Comparison of ENCODE assay signal across 17 mouse cellular contexts in genomic region chr6:71736101-71736500, GRCm38 (mm10). TPM values are rescaled to one million over a fixed set of nuclear protein-coding genes. Genes with fewer than 3 reads are reported as not detected.
DNase-seq lines count a peak whose midpoint lies in the region; ATAC-seq and TF ChIP-seq lines count a peak whose summit lies in the region.
"Had no signal": no experiment of that assay in that cellular context is flagged by ENCODE, and none has a peak within 500 bp of the region (broad histone marks: within the 10 kb centered on the region; RNA-seq: fewer than 3 reads in every experiment).

No protein-coding gene starts in this region.

- no peak overlapping the region for H3K4me3 ChIP-seq in gastrocnemius, adult 2 months
- no peak overlapping the region for H3K4me3 ChIP-seq in kidney, embryonic 15.5 days (replicated peaks)
- H3K4me3 ChIP-seq in midbrain, embryonic 11.5 days (ENCODE audit: low read depth, low read length), result no peak overlapping the region
- H3K4me3 ChIP-seq in midbrain, embryonic 13.5 days (replicated peaks), result no peak overlapping the region
- H3K4me3 ChIP-seq: forebrain, embryonic 15.5 days; intestine, embryonic 15.5 days; left cerebral cortex, adult 2 months; limb, embryonic 12.5 days had no signal

- H3K27me3 ChIP-seq in kidney, embryonic 15.5 days, result no peaks in the 10 kb centered on the region
- no peaks in the 10 kb centered on the region for H3K27me3 ChIP-seq in midbrain, embryonic 11.5 days (ENCODE audit: control insufficient read depth, insufficient read depth, low read length)
- no peaks in the 10 kb centered on the region for H3K27me3 ChIP-seq in midbrain, embryonic 13.5 days
- H3K27me3 ChIP-seq: forebrain, embryonic 15.5 days; intestine, embryonic 15.5 days; limb, embryonic 12.5 days had no signal

- no peak for DNase-seq in gastrocnemius, adult 2 months
- DNase-seq in gastrocnemius, postnatal 25 days, result no peak
- DNase-seq in kidney, adult 8-10 months, result no peak
- DNase-seq in midbrain, embryonic 11.5 days (ENCODE audit: low spot score, missing footprints), result peak; percentile 67
- DNase-seq in cerebellum, postnatal 25 days, result no peak
- DNase-seq: cerebellum, adult 11 months; heart, adult 11 months; thymus, adult 18-20 months had no signal

- no peaks in the 10 kb centered on the region for H3K36me3 ChIP-seq in kidney, embryonic 15.5 days
- H3K36me3 ChIP-seq in midbrain, embryonic 11.5 days (ENCODE audit: control insufficient read depth, insufficient read depth, low read length), result no peaks in the 10 kb centered on the region
- H3K36me3 ChIP-seq in midbrain, embryonic 13.5 days, result no peaks in the 10 kb centered on the region
- H3K36me3 ChIP-seq: forebrain, embryonic 15.5 days; intestine, embryonic 15.5 days; limb, embryonic 12.5 days had no signal

- H3K4me2 ChIP-seq in kidney, embryonic 15.5 days, result no peak overlapping the region
- no peak overlapping the region for H3K4me2 ChIP-seq in midbrain, embryonic 11.5 days
- no peak overlapping the region for H3K4me2 ChIP-seq in midbrain, embryonic 13.5 days (replicated peaks)
- H3K4me2 ChIP-seq: forebrain, embryonic 15.5 days; hindbrain, embryonic 14.5 days; intestine, embryonic 15.5 days; limb, embryonic 12.5 days; lung, embryonic 14.5 days had no signal

- H3K4me1 ChIP-seq in kidney, embryonic 15.5 days, result peaks cover 19% of the 10 kb centered on the region
- peaks cover 6% of the 10 kb centered on the region; the same call in 1 of the 2 replicates for H3K4me1 ChIP-seq in midbrain, embryonic 11.5 days (ENCODE audit: control insufficient read depth, insufficient read depth, low read length)
- H3K4me1 ChIP-seq in midbrain, embryonic 13.5 days (replicated peaks), result peaks cover 34% of the 10 kb centered on the region

- intact Hi-C loops in gastrocnemius, adult 2 months (cut with DNase I), result no loop called here

- no peak for TF ChIP-seq CTCF in gastrocnemius, adult 2 months (IDR thresholded peaks at IDR 0.05)

- peak overlapping the region; percentile 72 for H3K27ac ChIP-seq in gastrocnemius, adult 2 months
- peak overlapping the region; percentile 34 for H3K27ac ChIP-seq in kidney, embryonic 15.5 days
- H3K27ac ChIP-seq in midbrain, embryonic 11.5 days (ENCODE audit: low read depth, low read length), result no peak overlapping the region
- no peak overlapping the region for H3K27ac ChIP-seq in midbrain, embryonic 13.5 days
- H3K27ac ChIP-seq: forebrain, embryonic 15.5 days; hindbrain, embryonic 14.5 days; intestine, embryonic 15.5 days; limb, embryonic 12.5 days had no signal

- ATAC-seq in kidney, embryonic 15.5 days (replicated peaks; ENCODE audit: low FRiP score), result no peak
- no peak for ATAC-seq in midbrain, embryonic 11.5 days (ENCODE audit: low FRiP score)
- ATAC-seq in midbrain, embryonic 13.5 days, result no peak
- peak; percentile 53 for ATAC-seq in megakaryocyte progenitor cell, adult 5-6 weeks (replicated peaks; ENCODE audit: poor library complexity)
- ATAC-seq: forebrain, embryonic 15.5 days had no signal

- no peaks in the 10 kb centered on the region for H3K9me3 ChIP-seq in kidney, embryonic 15.5 days (replicated peaks)
- no peaks in the 10 kb centered on the region for H3K9me3 ChIP-seq in midbrain, embryonic 11.5 days (ENCODE audit: control insufficient read depth, low read length)
- H3K9me3 ChIP-seq in midbrain, embryonic 13.5 days, result no peaks in the 10 kb centered on the region
- H3K9me3 ChIP-seq: forebrain, embryonic 15.5 days; intestine, embryonic 15.5 days; limb, embryonic 12.5 days had no signal

- WGBS in kidney, embryonic 15.5 days, result 81% methylated on average over 5 of the region's 5 CpGs
- WGBS in midbrain, embryonic 11.5 days, result 91% methylated on average over 5 of the region's 5 CpGs
- WGBS in midbrain, embryonic 13.5 days, result 95% methylated on average over 5 of the region's 5 CpGs

- no peak overlapping the region for H3K9ac ChIP-seq in kidney, embryonic 15.5 days
- H3K9ac ChIP-seq in midbrain, embryonic 11.5 days (ENCODE audit: low read length), result no peak overlapping the region
- no peak overlapping the region for H3K9ac ChIP-seq in midbrain, embryonic 13.5 days (replicated peaks)
- H3K9ac ChIP-seq: forebrain, embryonic 15.5 days; hindbrain, embryonic 14.5 days; intestine, embryonic 15.5 days; limb, embryonic 12.5 days; lung, embryonic 14.5 days had no signal

RNA-seq across cellular contexts. Expression of gene Reep1, which starts 28.7 kb away (rescaled TPM):
- 10 to 100 TPM; 52.8 to 59.4 TPM for total RNA-seq in gastrocnemius, adult 2 months (2021)
- 10 to 100 TPM; 62.2 to 72.5 TPM for total RNA-seq in gastrocnemius, postnatal 25 days (2021)
- polyA plus RNA-seq in kidney, embryonic 15.5 days (2015; fragmentation: Nextera tagmentation; extraction: Ambion mirVana), result 13.2 and 15.0 TPM in 2 replicates
- 72.1 TPM in 2 replicates for polyA plus RNA-seq in midbrain, embryonic 11.5 days (2014; fragmentation: Nextera tagmentation; extraction: Ambion mirVana)
- polyA plus RNA-seq in midbrain, embryonic 13.5 days (2015; fragmentation: Nextera tagmentation; extraction: Ambion mirVana), result 197 and 202 TPM in 2 replicates
- total RNA-seq in megakaryocyte progenitor cell, adult 5-6 weeks (2015), result 0.32 and 1.1 TPM in 2 replicates
- total RNA-seq in megakaryocyte progenitor cell, adult 5-6 weeks (2017), result 0.71 and 1.0 TPM in 2 replicates

Comparison
In these comparisons a context has a peak if more than half of its experiments do, and no peak if none do; other contexts are left out.
1. H3K27ac ChIP-seq: peak in gastrocnemius, adult 2 months (single experiment) and kidney, embryonic 15.5 days (single experiment); none in midbrain, embryonic 11.5 days (single experiment) and midbrain, embryonic 13.5 days (single experiment).
2. RNA of gene Reep1, which starts 28.7 kb away (total RNA-seq): 62.2 to 72.5 TPM in gastrocnemius, postnatal 25 days and 52.8 to 59.4 TPM in gastrocnemius, adult 2 months; 0.32 to 1.1 TPM in megakaryocyte progenitor cell, adult 5-6 weeks; every median in the first group is over 10 times any median in the second.